Mouse (Mus musculus): ENCODE results near the gene Susd3. TPM values are rescaled to one million over a fixed set of nuclear protein-coding genes. Genes with fewer than 3 reads are reported as not detected.

Gene Susd3
- polyA plus RNA-seq, 1 experiment from 2014 or later = 2.2 TPM

GRCm38 (mm10) chr13:49219367-49219766 is 29.1 kb downstream of the Susd3 start:
- WGBS = 72% methylated on average over 4 of the region's 4 CpGs
- H3K4me2 ChIP-seq (ENCODE audit: low read depth, low read length) = no peak overlapping the region
- H3K27ac ChIP-seq (ENCODE audit: low read length) = no peak overlapping the region
- no peak overlapping the region for H3K4me3 ChIP-seq (ENCODE audit: low read length)
- H3K4me1 ChIP-seq (replicated peaks; ENCODE audit: control insufficient read depth, insufficient read depth, low read length) = peaks cover 17% of the 10 kb centered on the region
- no peaks in the 10 kb centered on the region for H3K36me3 ChIP-seq (ENCODE audit: control insufficient read depth, insufficient read depth, low read length)
- H3K27me3 ChIP-seq (ENCODE audit: control insufficient read depth, insufficient read depth, low read depth, low read length) = no peaks in the 10 kb centered on the region; the same call in none of the 2 replicates
- ATAC-seq (ENCODE audit: low read depth) = no peak
- no peak overlapping the region for H3K9ac ChIP-seq (ENCODE audit: low read length)
- peaks cover 4% of the 10 kb centered on the region; the same call in 1 of the 2 replicates for H3K9me3 ChIP-seq (ENCODE audit: control insufficient read depth, low read length)

- Histone ChIP-seq H3K4me3 (ENCODE audit: low read length) (no peak overlapping the region), H3K4me1 (replicated peaks; ENCODE audit: control insufficient read depth, insufficient read depth, low read length) (peaks cover 21% of the 10 kb centered on the region), H3K27me3 (ENCODE audit: control insufficient read depth, insufficient read depth, low read depth, low read length) (no peaks in the 10 kb centered on the region; the same call in none of the 2 replicates), H3K36me3 (ENCODE audit: control insufficient read depth, insufficient read depth, low read length) (no peaks in the 10 kb centered on the region), H3K4me2 (ENCODE audit: low read depth, low read length) (no peak overlapping the region), H3K27ac (ENCODE audit: low read length) (no peak overlapping the region), H3K9me3 (ENCODE audit: control insufficient read depth, low read length) (peaks cover 4% of the 10 kb centered on the region; the same call in 1 of the 2 replicates), H3K9ac (ENCODE audit: low read length) (no peak overlapping the region)
- no peak for ATAC-seq (ENCODE audit: low read depth)
- 50% methylated on average over 3 of the region's 3 CpGs for WGBS
These were observed 29.9 kb downstream of the Susd3 start for GRCm38 (mm10) chr13:49218651-49219050.

GRCm38 (mm10) chr13:49216808-49217561 is 31.5 kb downstream of the Susd3 start:
- Histone ChIP-seq H3K9me3 (ENCODE audit: control insufficient read depth, low read length) (peaks cover 4% of the 10 kb centered on the region; the same call in 1 of the 2 replicates), H3K27ac (ENCODE audit: low read length) (no peak overlapping the region), H3K9ac (ENCODE audit: low read length) (peak overlapping the region; percentile 42; the same call in 1 of the 2 replicates), H3K4me1 (replicated peaks; ENCODE audit: control insufficient read depth, insufficient read depth, low read length) (peaks cover 24% of the 10 kb centered on the region), H3K4me3 (ENCODE audit: low read length) (no peak overlapping the region), H3K36me3 (ENCODE audit: control insufficient read depth, insufficient read depth, low read length) (no peaks in the 10 kb centered on the region), H3K27me3 (ENCODE audit: control insufficient read depth, insufficient read depth, low read depth, low read length) (no peaks in the 10 kb centered on the region; the same call in 1 of the 2 replicates), H3K4me2 (ENCODE audit: low read depth, low read length) (no peak overlapping the region)
- 57% methylated on average over 9 of the region's 9 CpGs for WGBS
- ATAC-seq (ENCODE audit: low read depth) = no peak

GRCm38 (mm10) chr13:49216220-49216552 is 32.3 kb downstream of the Susd3 start:
- WGBS = 4% methylated on average over 17 of the region's 17 CpGs
- ATAC-seq (ENCODE audit: low read depth) = peak; percentile 62
- peak overlapping the region; percentile 81 for H3K4me2 ChIP-seq (ENCODE audit: low read depth, low read length)

GRCm38 (mm10) chr13:49215504-49216219 is 32.8 kb downstream of the Susd3 start, which contains the start of gene Card19:
Gene Card19 (minus strand): TSS chr13:49216037.
- Histone ChIP-seq H3K27ac (ENCODE audit: low read length) (peak within 1 kb of the TSS; percentile 87), H3K36me3 (ENCODE audit: control insufficient read depth, insufficient read depth, low read length) (no peaks in the 10 kb centered on the region), H3K27me3 (ENCODE audit: control insufficient read depth, insufficient read depth, low read depth, low read length) (no peaks in the 10 kb centered on the region; the same call in 1 of the 2 replicates), H3K4me3 (ENCODE audit: low read length) (peak within 1 kb of the TSS; percentile 89), H3K9ac (ENCODE audit: low read length) (peak within 1 kb of the TSS; percentile 88), H3K9me3 (ENCODE audit: control insufficient read depth, low read length) (no peaks in the 10 kb centered on the region), H3K4me1 (replicated peaks; ENCODE audit: control insufficient read depth, insufficient read depth, low read length) (peaks cover 24% of the 10 kb centered on the region), H3K4me2 (ENCODE audit: low read depth, low read length) (peak within 1 kb of the TSS; percentile 81)
- WGBS = under 1% methylated on average over 69 of the region's 78 CpGs
- peak; percentile 96 for ATAC-seq (ENCODE audit: low read depth)

More at GRCm38 (mm10) chr13:49216220-49216552, 32.3 kb downstream of the Susd3 start:
- no peaks in the 10 kb centered on the region; the same call in 1 of the 2 replicates for H3K27me3 ChIP-seq (ENCODE audit: control insufficient read depth, insufficient read depth, low read depth, low read length)
- H3K4me1 ChIP-seq (replicated peaks; ENCODE audit: control insufficient read depth, insufficient read depth, low read length) = peaks cover 24% of the 10 kb centered on the region
- H3K36me3 ChIP-seq (ENCODE audit: control insufficient read depth, insufficient read depth, low read length) = no peaks in the 10 kb centered on the region
- peak overlapping the region; percentile 87 for H3K27ac ChIP-seq (ENCODE audit: low read length)
- peaks cover 3% of the 10 kb centered on the region; the same call in 1 of the 2 replicates for H3K9me3 ChIP-seq (ENCODE audit: control insufficient read depth, low read length)
- H3K9ac ChIP-seq (ENCODE audit: low read length) = peak overlapping the region; percentile 88
- H3K4me3 ChIP-seq (ENCODE audit: low read length) = peak overlapping the region; percentile 89

- Histone ChIP-seq H3K27me3 (ENCODE audit: control insufficient read depth, insufficient read depth, low read depth, low read length) (no peaks in the 10 kb centered on the region; the same call in 1 of the 2 replicates), H3K4me2 (ENCODE audit: low read depth, low read length) (peak overlapping the region; percentile 81), H3K27ac (ENCODE audit: low read length) (peak overlapping the region; percentile 87; the same call in 1 of the 2 replicates), H3K4me1 (replicated peaks; ENCODE audit: control insufficient read depth, insufficient read depth, low read length) (peaks cover 24% of the 10 kb centered on the region), H3K4me3 (ENCODE audit: low read length) (peak overlapping the region; percentile 89), H3K9me3 (ENCODE audit: control insufficient read depth, low read length) (no peaks in the 10 kb centered on the region), H3K36me3 (ENCODE audit: control insufficient read depth, insufficient read depth, low read length) (no peaks in the 10 kb centered on the region), H3K9ac (ENCODE audit: low read length) (peak overlapping the region; percentile 88)
- WGBS = 12% methylated on average over 5 of the region's 5 CpGs
- no peak for ATAC-seq (ENCODE audit: low read depth)
These were observed 33.4 kb downstream of the Susd3 start for GRCm38 (mm10) chr13:49215128-49215503.

- Histone ChIP-seq H3K9me3 (ENCODE audit: control insufficient read depth, low read length) (no peaks in the 10 kb centered on the region), H3K27me3 (ENCODE audit: control insufficient read depth, insufficient read depth, low read depth, low read length) (no peaks in the 10 kb centered on the region; the same call in 1 of the 2 replicates), H3K9ac (ENCODE audit: low read length) (no peak overlapping the region), H3K27ac (ENCODE audit: low read length) (no peak overlapping the region), H3K4me3 (ENCODE audit: low read length) (no peak overlapping the region), H3K4me2 (ENCODE audit: low read depth, low read length) (0 out of 2 replicates have a peak overlapping the region, but pooled peaks have one; percentile 81), H3K4me1 (replicated peaks; ENCODE audit: control insufficient read depth, insufficient read depth, low read length) (peaks cover 24% of the 10 kb centered on the region), H3K36me3 (ENCODE audit: control insufficient read depth, insufficient read depth, low read length) (no peaks in the 10 kb centered on the region)
- 71% methylated on average over 3 of the region's 3 CpGs for WGBS
- ATAC-seq (ENCODE audit: low read depth) = no peak
These were observed 34.1 kb downstream of the Susd3 start for GRCm38 (mm10) chr13:49214454-49214853.

- Histone ChIP-seq H3K9ac (ENCODE audit: low read length) (no peak overlapping the region), H3K36me3 (ENCODE audit: control insufficient read depth, insufficient read depth, low read length) (no peaks in the 10 kb centered on the region), H3K4me1 (replicated peaks; ENCODE audit: control insufficient read depth, insufficient read depth, low read length) (peaks cover 24% of the 10 kb centered on the region), H3K9me3 (ENCODE audit: control insufficient read depth, low read length) (no peaks in the 10 kb centered on the region), H3K27ac (ENCODE audit: low read length) (no peak overlapping the region), H3K4me2 (ENCODE audit: low read depth, low read length) (peak overlapping the region; percentile 10; the same call in 1 of the 2 replicates), H3K4me3 (ENCODE audit: low read length) (no peak overlapping the region), H3K27me3 (ENCODE audit: control insufficient read depth, insufficient read depth, low read depth, low read length) (no peaks in the 10 kb centered on the region; the same call in 1 of the 2 replicates)
- 55% methylated on average over 4 of the region's 4 CpGs for WGBS
- no peak for ATAC-seq (ENCODE audit: low read depth)
These were observed 35.0 kb downstream of the Susd3 start for GRCm38 (mm10) chr13:49213531-49213932.
